Mouse (Mus musculus) c-Kit-positive CD71-positive TER-119-negative erythroid progenitor cells, embryonic 14.5 days (primary cell): ENCODE data around the gene Zdhhc12.
"Not testable (repeated sequence)": the region's sequence is repeated elsewhere in the genome, so short reads cannot be mapped to it uniquely, and the experiment has no call there.

ENCODE experiments used
- DNase-seq: peaks from one replicate; pipeline ENCODE4 v3.0.0-alpha.2; 2013; ENCODE audit warnings: low read depth

Gene Zdhhc12

DNA sequence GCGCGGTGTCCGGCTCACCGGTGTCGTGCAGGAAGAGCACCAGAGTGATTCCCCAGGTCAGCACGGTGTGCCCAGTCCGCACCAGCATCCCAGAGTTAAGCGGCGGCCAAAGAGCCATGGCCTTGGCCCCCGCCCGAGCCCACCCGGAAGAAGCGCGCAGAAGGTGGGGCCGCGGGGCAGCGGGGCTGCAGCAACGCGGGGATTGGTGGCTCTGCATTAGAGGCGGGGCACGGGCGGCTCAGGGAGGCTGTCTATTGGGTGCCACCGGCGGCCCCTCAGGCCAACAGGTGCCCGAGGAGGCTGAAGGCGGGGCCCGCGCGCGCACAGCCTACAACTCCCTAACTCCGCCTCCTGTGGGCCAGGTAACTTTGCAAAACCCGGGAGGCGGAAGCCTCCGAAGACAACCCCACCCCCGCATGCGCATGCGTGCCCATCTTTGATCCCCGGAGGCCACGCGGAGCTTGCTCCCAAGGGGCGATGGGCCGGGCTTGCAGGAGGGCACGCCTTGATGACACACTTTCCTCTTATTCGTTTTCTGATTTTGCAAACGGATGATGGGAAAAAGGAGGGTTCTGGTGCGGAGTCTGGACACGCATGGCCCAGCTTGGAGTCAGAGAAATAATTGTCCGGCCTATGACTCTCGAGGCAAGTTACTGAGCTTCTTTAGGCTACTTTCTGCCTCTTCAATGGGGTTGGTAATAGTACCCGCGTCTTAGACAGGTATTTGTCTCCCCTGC lies at the start of gene Zdhhc12:
TSS of gene Zdhhc12 (minus strand) at position 178 of the 737 bp plus-strand sequence.
- DNase-seq = peak; percentile 99

DNA sequence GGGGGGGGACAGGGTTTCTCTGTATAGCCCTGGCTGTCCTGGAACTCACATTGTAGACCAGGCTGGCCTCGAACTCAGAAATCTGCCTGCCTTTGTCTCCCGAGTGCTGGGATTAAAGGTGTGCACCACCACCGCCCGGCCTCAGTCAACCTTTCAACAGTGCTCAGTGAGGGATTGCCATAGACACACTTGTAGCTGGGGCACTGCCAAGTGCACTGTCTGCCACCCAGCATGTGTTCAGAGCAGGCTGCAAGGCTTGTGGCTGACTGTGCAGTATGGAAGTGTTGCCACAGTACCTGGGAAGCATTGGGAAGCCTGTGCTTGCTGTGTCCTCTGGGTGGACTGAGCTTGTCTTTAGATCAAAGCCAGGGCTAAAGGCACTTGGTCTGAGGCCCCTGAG lies 46.6 kb upstream of the Zdhhc12 start:
- not testable (repeated sequence) for DNase-seq

- DNase-seq = no peak
These were observed 43.0 kb upstream of the Zdhhc12 start for GRCm38 (mm10) chr2:30136458-30136857.

DNA sequence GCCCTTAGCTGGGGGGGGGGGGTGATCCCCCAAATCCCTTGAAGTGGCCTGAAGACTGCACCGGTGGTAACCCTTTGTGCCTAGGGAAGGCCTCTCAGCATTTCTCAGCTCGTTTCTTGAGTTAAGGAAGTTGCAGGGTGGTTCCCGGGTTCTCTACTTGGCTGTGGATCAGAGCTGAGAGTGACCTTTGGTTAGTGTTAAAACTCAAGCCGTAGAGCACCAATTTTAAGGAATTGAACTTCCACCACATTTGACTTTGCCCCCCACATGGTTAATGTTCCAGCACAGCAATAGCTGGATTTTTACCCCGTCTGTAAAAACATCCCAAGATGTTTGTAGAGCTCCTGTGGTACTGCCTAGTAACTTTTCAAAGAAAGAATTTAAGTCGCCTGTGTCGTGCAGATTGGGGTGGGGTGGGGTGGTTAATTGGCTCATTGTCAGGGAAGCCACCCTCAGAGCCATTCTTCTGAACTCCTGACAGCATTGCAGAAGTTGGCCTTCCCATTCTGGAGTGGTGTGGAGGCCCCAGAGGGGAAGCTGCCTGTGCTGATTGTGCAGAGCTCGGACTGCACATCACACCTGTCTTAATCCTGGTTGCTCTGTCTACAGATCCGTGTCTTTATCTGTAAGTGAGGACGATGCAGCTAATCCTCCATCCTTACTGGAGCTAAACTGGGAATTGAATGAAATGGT lies 41.6 kb upstream of the Zdhhc12 start:
- DNase-seq = no peak

DNA sequence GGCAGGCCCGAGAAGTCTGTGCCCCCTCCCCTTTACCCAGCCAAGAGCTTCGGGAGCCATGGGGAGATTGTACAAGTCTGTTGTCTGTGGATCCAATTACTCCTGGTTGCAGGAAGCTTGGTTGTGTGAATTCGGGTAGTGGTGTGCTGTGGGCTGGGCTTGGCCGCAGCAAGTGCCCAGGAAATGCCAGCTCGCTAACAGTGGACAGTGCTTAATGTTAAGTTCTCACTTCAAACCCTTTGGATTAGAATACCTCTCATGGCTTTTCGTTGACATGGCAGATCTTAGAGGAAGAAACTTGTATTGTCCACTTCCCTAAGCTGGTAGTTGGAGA lies 40.9 kb upstream of the Zdhhc12 start:
- DNase-seq = no peak

DNA sequence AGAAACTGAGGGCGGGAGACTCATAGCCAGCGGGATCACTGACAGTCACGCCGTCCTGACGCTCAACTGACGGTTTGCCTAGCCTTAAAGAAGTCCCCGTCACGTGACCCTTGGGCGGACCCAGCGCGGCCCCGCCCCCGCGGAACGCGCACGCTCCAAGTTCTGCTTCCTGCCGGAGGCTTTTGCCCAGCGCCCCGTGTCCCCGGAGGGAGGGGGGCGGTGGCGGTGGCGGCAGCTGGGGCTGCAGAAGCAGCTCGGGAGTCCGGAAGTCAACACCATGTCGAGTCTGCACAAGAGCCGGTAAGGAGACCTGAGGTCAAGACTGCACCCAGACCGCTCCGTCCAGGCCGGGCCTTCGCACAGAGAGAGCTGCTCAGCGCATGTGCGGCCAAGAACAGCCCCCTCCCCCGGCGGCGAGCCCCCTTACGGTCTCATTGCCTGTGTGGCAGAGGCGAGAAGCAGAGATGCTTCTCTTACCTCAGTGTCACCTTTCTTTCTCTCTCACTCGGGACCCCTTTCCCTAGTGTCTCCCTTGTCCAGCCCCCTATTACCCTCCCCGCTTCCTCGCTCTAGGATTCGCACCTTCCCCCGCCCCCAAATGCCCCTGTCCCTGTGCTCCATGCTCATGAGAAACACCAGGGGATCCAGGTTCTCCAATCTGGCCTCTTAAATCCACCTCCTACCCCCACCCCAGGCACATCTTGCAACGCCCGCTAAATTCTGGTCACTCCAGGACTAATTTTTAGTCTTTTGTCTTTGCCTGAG lies 40.3 kb upstream of the Zdhhc12 start, which contains the start of gene Tbc1d13:
TSS of gene Tbc1d13 (plus strand) at position 134 of the 765 bp plus-strand sequence.
- peak; percentile 95 for DNase-seq

DNA sequence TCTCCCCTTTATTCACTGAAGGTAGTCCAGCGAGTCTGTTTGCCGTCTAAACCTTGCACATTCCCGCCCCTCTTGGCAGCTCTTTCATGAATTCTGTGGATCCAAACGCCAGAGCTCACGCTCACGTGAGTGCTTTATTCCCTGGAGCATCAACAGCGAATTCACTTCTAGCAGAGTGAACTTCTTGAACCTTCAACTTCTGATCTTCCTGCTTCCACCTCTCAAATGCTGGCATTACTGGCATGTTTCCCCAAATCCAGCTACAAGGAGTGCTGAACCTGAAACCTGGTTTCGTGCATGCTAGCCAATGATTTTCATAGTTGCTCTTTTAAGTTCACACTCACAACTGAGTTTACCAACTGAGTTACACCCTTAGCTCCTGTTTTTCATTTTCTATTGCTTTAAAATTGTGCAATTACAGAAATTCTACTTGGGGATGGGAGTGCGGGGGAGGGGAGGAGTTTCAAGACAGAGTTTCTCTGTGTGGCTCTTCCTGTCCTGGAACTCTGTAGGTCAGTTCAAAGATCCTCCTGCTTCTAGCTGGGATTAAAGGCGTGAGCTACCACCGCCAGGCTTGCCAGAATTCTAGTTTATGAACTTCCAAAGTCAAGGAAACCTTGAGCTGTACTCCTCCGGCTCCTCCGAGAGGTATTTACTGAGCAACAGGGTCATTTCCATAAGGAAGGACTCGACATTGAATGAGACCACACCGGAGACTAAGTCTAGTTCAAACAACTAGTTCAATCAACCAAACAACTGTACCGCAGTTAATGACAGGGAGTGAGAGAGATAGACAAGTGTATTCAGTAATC lies 39.6 kb upstream of the Zdhhc12 start:
- no peak for DNase-seq

DNA sequence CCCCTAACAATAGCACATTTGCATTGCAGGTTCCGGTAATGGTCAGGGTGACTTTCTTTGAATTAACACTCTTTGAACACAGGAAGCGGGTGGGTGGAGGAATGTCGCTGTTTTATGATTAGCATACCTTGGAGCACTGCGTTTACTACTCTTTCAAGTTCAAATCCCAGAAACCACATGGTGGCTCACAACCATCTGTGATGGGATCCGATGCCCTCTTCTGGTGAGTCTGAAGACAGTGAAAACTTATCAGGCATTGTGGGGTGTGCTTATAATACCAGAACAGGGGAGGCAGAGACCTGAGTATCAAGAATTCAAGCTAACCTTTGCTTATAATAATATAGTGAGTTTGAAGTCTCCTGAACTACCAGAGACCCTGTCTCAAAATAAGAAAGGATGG lies 37.8 kb upstream of the Zdhhc12 start:
- not testable (repeated sequence) for DNase-seq

GRCm38 (mm10) chr2:30130156-30130555 lies 36.7 kb upstream of the Zdhhc12 start:
- DNase-seq = no peak

GRCm38 (mm10) chr2:30128789-30129188 lies 35.3 kb upstream of the Zdhhc12 start:
- no peak for DNase-seq

DNA sequence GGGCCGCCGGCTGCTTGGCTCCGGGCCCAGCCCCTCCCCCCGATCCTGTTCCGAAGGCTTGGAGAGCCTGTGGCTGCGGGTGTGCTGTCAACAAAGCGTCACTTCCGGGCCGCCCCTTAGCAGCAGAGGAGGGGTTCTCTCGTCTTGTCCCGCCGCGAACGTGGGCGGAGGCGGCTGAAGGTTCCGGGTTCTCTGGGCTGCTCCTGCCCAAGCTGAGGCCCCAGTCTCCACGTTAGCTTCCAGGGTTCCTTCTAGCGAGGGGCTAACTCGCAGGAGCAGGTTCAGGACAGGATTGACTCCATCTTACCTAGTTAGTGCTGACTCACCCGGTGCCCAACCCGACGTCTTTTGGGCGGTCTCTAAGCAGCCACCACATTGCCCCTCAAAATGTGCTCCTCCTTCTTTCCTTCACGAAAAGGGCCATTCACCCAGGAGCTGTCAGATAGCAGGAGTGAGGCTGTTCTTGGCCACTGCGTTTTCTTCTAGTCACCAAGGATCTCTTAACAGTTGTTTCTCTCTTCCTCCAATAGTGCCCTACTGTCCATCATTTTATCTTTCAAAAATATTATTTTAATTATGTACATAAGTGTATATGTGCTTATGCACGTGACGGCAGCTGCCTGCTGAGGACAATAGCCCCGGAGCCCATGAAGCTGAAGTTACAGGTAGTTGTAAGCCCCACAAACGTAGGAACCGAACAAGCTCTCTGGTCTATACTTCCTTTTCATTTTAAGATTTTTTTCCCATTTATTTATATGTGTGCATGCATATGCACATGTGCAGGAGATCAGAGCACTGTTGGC lies 31.2 kb upstream of the Zdhhc12 start, which contains the start of gene Zer1:
TSS of gene Zer1 (minus strand) at position 114 of the 803 bp plus-strand sequence.
- DNase-seq = peak; percentile 87

DNA sequence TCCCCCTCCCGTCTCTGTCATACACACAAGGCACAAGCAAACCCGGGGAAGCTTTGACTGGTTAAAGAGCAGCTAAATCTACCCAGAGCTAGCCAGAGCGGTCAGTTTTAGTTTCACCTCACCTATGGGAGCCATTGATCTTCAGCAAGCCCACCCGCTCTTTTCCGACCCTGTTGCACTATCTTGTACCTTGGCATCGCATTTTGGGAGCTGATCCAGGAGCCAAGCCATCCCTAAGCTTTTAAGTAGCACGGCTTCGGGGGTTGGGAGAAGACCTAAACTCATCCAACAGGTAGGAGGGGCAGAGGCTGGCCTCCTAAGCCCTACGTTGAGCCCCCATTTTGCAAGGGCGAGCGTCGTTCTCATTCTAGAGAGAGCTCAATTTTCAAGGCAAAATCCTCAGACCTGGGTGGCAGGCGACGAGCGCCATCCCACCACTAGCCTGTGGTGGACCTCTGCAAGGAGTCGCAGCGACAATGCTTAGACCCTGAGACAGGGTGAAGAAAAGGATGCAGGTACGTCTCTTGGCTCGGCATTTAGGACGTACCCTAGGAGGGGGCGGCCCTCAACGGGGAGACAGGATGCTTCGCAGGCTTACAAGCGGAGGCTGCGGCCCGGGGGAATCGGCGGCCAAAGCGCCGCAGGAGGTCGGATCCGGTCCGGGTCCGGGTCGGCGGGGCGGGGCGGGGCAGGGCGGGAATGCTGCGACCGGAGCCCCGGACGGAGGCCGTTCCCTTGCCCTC lies 30.5 kb upstream of the Zdhhc12 start:
- no peak for DNase-seq

DNA sequence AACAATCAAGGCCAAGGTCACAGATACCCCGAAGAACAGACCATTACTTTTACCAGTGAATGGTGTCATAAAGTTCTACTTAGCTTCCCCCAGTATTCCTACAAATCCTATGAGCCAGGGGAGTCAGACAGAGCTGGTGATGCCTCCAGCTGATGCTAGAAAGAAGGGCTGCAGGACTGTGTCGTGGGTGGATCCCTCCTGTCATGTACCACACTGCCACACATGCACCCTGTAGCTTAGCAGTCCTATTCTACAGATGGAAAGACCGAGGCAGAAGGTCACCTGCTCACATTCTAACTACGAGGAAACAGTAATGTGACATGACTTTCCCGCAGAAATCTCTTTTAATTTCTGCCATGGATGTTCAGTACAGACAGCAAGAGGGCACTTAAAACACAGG lies 29.3 kb upstream of the Zdhhc12 start:
- DNase-seq = no peak

GRCm38 (mm10) chr2:30120269-30120668 lies 26.8 kb upstream of the Zdhhc12 start:
- no peak for DNase-seq

DNA sequence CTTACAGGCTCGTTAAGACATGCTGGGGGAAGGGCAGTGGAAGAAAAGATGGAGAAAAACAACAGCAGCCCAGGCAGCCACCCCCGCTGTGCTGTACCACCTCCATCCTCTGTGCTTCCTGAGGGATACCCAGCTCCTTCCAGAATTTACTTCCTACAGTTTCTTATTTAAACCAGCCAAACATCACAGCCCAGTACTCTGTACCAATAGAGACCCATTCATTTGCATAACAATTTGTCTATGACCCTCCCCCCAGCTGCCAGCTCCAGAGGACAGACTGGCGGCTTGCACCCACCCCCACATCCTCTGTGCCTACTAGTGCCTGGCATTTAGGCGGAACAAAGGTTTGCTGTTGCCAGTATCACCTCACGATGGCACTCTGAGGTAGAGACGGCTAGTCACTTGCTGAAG lies 26.2 kb upstream of the Zdhhc12 start:
- DNase-seq = no peak

DNA sequence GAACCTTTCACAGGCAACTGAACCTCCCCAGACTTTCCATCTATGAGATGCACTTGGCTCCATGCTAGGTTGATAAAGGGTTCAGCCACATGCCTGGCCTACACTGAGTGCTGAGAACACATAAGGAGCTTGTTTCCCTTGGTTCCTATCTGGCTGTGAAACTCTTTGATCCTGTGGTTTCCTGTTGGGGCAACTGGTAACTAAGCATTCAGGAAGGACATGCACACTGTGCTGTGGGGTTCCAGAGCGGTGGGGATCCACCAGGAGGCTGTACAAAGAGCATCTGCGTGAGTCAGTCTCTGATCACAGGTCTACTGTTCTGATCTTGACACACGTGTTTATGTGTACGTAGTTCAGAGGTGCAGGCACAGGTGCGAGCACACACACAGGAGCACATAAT lies 19.1 kb upstream of the Zdhhc12 start:
- DNase-seq = no peak

- peak; percentile 50 for DNase-seq
These were observed 18.1 kb upstream of the Zdhhc12 start for GRCm38 (mm10) chr2:30111500-30111899.

DNA sequence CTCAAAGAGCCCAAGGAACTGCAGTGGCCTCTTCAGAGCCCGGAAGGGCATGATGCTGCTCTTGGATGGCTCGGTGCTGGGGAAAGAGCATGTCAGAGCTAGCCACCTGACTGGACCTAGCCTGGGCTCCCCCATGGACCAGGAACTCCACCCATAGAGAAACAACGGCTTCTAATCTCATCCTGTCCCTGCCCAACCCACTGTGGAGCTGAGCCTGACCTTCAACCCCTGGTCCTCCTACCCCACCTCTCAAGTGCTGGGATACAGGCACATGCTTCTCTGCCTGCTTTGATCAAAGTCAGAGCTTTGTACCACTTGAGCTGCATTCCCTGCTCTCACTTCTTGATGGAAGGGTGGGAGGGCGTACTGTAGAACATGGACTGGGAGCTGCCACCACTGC lies 14.8 kb upstream of the Zdhhc12 start:
- no peak for DNase-seq

- DNase-seq = no peak
These were observed 14.2 kb upstream of the Zdhhc12 start for GRCm38 (mm10) chr2:30107646-30108045.

DNA sequence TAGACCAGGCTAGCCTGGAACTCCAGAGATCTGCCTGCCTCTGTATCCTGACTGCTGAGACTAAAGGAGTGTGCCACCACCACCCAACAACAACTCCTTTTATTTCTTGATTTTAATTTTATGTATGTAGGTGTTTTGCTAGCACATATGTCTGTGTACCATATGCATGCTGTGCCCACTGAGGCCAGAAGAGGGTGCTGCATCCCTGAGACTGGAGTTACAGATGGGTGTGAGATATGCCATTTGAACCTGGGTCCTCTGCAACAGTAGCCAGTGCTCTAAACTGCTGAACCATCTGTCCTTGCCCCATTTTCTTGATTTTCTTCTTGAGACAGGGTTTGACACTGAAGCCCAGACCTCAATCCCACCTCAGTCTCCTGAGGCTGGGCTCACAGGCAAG lies 12.9 kb upstream of the Zdhhc12 start:
- peak; percentile 65 for DNase-seq
